19 mouse cellular contexts compared by ENCODE assay signal in the genomic region with DNA sequence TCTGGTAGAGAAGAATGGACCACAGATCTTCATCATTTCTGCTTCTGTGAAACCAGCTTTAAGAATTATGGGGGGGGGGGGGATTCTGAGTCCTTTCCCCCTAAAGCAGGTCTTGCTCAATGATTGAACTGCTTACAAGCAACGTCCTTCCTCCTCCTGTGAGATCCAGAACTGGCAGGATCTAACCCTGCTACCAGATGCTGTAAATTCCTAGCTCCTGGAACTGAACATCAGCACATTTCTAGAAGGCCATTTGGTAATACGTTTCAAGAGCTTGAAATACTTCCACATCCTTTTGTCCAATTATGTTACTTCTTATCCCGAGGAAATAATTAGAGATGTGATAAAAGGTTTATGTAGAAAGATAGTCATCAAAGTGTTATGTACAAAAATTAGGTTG.
DNase-seq lines count a peak whose midpoint lies in the region; ATAC-seq and TF ChIP-seq lines count a peak whose summit lies in the region.
"Had no signal": no experiment of that assay in that cellular context is flagged by ENCODE, and none has a peak within 500 bp of the region (broad histone marks: within the 10 kb centered on the region; RNA-seq: fewer than 3 reads in every experiment).

No protein-coding gene starts in this region.

- no peaks in the 10 kb centered on the region for H3K36me3 ChIP-seq in midbrain, embryonic 11.5 days (ENCODE audit: control insufficient read depth, insufficient read depth, low read length)
- peaks cover 10% of the 10 kb centered on the region for H3K36me3 ChIP-seq in midbrain, postnatal 0 days (ENCODE audit: insufficient read depth, low read length)
- H3K36me3 ChIP-seq: embryonic facial prominence, embryonic 10.5 days; embryonic facial prominence, embryonic 12.5 days had no signal

- no peak for TF ChIP-seq CTCF in midbrain, postnatal 0 days (IDR thresholded peaks at IDR 0.05)
- no peak for TF ChIP-seq CTCF in cerebellum, adult 2 months (IDR thresholded peaks at IDR 0.05; ENCODE audit: borderline replicate concordance, insufficient read depth, low read depth, low read length)

- peak; percentile 65 for DNase-seq in midbrain, embryonic 11.5 days (ENCODE audit: low spot score, missing footprints)
- no peak for DNase-seq in midbrain, postnatal 0 days (ENCODE audit: low spot score)
- DNase-seq in ES-CJ7 (ENCODE audit: low read depth, low spot score): peak; percentile 59
- no peak for DNase-seq in cerebellum, adult 2 months
- DNase-seq in kidney, postnatal 25 days: no peak
- DNase-seq: adrenal gland, adult 2 months; adrenal gland, postnatal 10 days; adrenal gland, postnatal 25 days; cerebellum, adult 11 months; cerebellum, adult 18-20 months; cerebellum, adult 9-10 months; cerebellum, postnatal 10 days; cerebellum, postnatal 25 days; forebrain, postnatal 0 days had no signal

- H3K9ac ChIP-seq in midbrain, embryonic 11.5 days (ENCODE audit: low read length): no peak overlapping the region
- no peak overlapping the region for H3K9ac ChIP-seq in midbrain, postnatal 0 days (replicated peaks; ENCODE audit: low read length, poor library complexity, severe bottlenecking)
- H3K9ac ChIP-seq: embryonic facial prominence, embryonic 12.5 days; forebrain, embryonic 13.5 days; forebrain, embryonic 15.5 days; forebrain, postnatal 0 days had no signal

- 82% methylated on average over 3 of the region's 3 CpGs for WGBS in midbrain, embryonic 11.5 days
- 60% methylated on average over 3 of the region's 3 CpGs for WGBS in midbrain, postnatal 0 days
- WGBS in cerebellum, adult 2 months: 74% methylated on average over 3 of the region's 3 CpGs

- H3K27me3 ChIP-seq in midbrain, embryonic 11.5 days (ENCODE audit: control insufficient read depth, insufficient read depth, low read length): no peaks in the 10 kb centered on the region
- H3K27me3 ChIP-seq in midbrain, postnatal 0 days (ENCODE audit: insufficient read depth, low read length): no peaks in the 10 kb centered on the region
- H3K27me3 ChIP-seq in cerebellum, adult 2 months (ENCODE audit: control insufficient read depth, insufficient read depth, low read length): no peaks in the 10 kb centered on the region
- H3K27me3 ChIP-seq: embryonic facial prominence, embryonic 12.5 days; forebrain, embryonic 13.5 days; forebrain, embryonic 15.5 days had no signal

- no peaks in the 10 kb centered on the region for H3K4me1 ChIP-seq in midbrain, embryonic 11.5 days (ENCODE audit: control insufficient read depth, insufficient read depth, low read length)
- H3K4me1 ChIP-seq in midbrain, postnatal 0 days (ENCODE audit: insufficient read depth, low read length): no peaks in the 10 kb centered on the region
- H3K4me1 ChIP-seq in cerebellum, adult 2 months (ENCODE audit: control insufficient read depth, insufficient read depth, low read length): peaks cover 8% of the 10 kb centered on the region
- H3K4me1 ChIP-seq: forebrain, embryonic 15.5 days had no signal

- no peak for ATAC-seq in midbrain, embryonic 11.5 days (ENCODE audit: low FRiP score)
- no peak for ATAC-seq in midbrain, postnatal 0 days (ENCODE audit: low FRiP score)
- ATAC-seq: activated CD4-positive, CD25-positive, alpha-beta regulatory T cell, adult 4 months; forebrain, embryonic 13.5 days; forebrain, embryonic 15.5 days; forebrain, postnatal 0 days had no signal

- no peak overlapping the region for H3K27ac ChIP-seq in midbrain, embryonic 11.5 days (ENCODE audit: low read depth, low read length)
- no peak overlapping the region for H3K27ac ChIP-seq in midbrain, postnatal 0 days (ENCODE audit: low read depth, low read length)
- H3K27ac ChIP-seq in cerebellum, adult 2 months (ENCODE audit: insufficient read depth, low read length): no peak overlapping the region
- H3K27ac ChIP-seq: embryonic facial prominence, embryonic 10.5 days; embryonic facial prominence, embryonic 12.5 days; forebrain, embryonic 13.5 days; forebrain, embryonic 15.5 days had no signal

- H3K9me3 ChIP-seq in midbrain, embryonic 11.5 days (ENCODE audit: control insufficient read depth, low read length): no peaks in the 10 kb centered on the region
- H3K9me3 ChIP-seq in midbrain, postnatal 0 days (ENCODE audit: low read length): no peaks in the 10 kb centered on the region
- H3K9me3 ChIP-seq: embryonic facial prominence, embryonic 10.5 days; embryonic facial prominence, embryonic 12.5 days; forebrain, embryonic 13.5 days; forebrain, embryonic 15.5 days had no signal

- no peak overlapping the region for H3K4me3 ChIP-seq in midbrain, embryonic 11.5 days (ENCODE audit: low read depth, low read length)
- H3K4me3 ChIP-seq in midbrain, postnatal 0 days (ENCODE audit: low read depth, low read length): no peak overlapping the region
- no peak overlapping the region for H3K4me3 ChIP-seq in cerebellum, adult 2 months (replicated peaks; ENCODE audit: insufficient read depth, low read depth, low read length)
- H3K4me3 ChIP-seq: embryonic facial prominence, embryonic 10.5 days; embryonic facial prominence, embryonic 12.5 days; forebrain, embryonic 13.5 days; forebrain, embryonic 15.5 days had no signal

- no peak overlapping the region for H3K4me2 ChIP-seq in midbrain, embryonic 11.5 days
- H3K4me2 ChIP-seq in midbrain, postnatal 0 days (ENCODE audit: low read depth, low read length, poor library complexity, severe bottlenecking): no peak overlapping the region
- H3K4me2 ChIP-seq: embryonic facial prominence, embryonic 12.5 days; forebrain, embryonic 13.5 days; forebrain, embryonic 15.5 days had no signal

- no peak for TF ChIP-seq POLR2A in cerebellum, adult 2 months (IDR thresholded peaks at IDR 0.05; ENCODE audit: borderline replicate concordance, insufficient read depth, low read length)

Comparison
In these comparisons a context has a peak if more than half of its experiments do, and no peak if none do; other contexts are left out.
1. DNase-seq: peak in midbrain, embryonic 11.5 days (single experiment) and ES-CJ7 (single experiment); none in midbrain, postnatal 0 days (single experiment), cerebellum, adult 2 months (0 of 2) and kidney, postnatal 25 days (0 of 2).